Mouse (Mus musculus) lung, embryonic 16.5 days (tissue): ENCODE measurements around the gene Ndufs7. TPM values are rescaled to one million over a fixed set of nuclear protein-coding genes. Genes with fewer than 3 reads are reported as not detected.

Experiments used
- ATAC-seq: fragments of 200-750 bp; cut with Nextera tagmentation; 2 replicates; pipeline ENCODE4 v1.8.0; 2017; ENCODE audit warnings: low read depth, mild to moderate bottlenecking, moderate library complexity
- H3K27ac ChIP-seq: fragments of 300-500 bp; sonication (generic); 2 replicates; pipeline ENCODE4 v1.5.1; 2014; ENCODE audit warnings: mild to moderate bottlenecking, control low read depth, low read length
- H3K27me3 ChIP-seq: fragments of 300-500 bp; sonication (generic); 2 replicates; pipeline ENCODE4 v1.6.1; 2014; ENCODE audit warnings: low read depth, low read length, mixed read lengths; ENCODE audit not compliant: control insufficient read depth, insufficient read depth
- H3K36me3 ChIP-seq: fragments of 300-500 bp; sonication (generic); 2 replicates; pipeline ENCODE4 v1.6.1; 2014; ENCODE audit warnings: low read length; ENCODE audit not compliant: control insufficient read depth, insufficient read depth
- H3K4me1 ChIP-seq: fragments of 300-500 bp; sonication (generic); replicated peaks from 2 replicates; pipeline ENCODE4 v1.6.1; 2014; ENCODE audit warnings: low read length, mixed read lengths; ENCODE audit not compliant: control insufficient read depth, insufficient read depth
- H3K4me2 ChIP-seq: fragments of 300-500 bp; sonication (generic); 2 replicates; pipeline ENCODE4 v1.6.1; 2014; ENCODE audit warnings: low read depth, low read length, control low read depth
- H3K4me3 ChIP-seq: fragments of 300-500 bp; sonication (generic); 2 replicates; pipeline ENCODE4 v1.5.1; 2014; ENCODE audit warnings: mild to moderate bottlenecking, low read length, control low read depth
- H3K9ac ChIP-seq: fragments of 300-500 bp; sonication (generic); 2 replicates; pipeline ENCODE4 v1.6.1; 2014; ENCODE audit warnings: low read length, control low read depth
- H3K9me3 ChIP-seq: fragments of 300-500 bp; sonication (generic); 2 replicates; pipeline ENCODE4 v1.6.1; 2016; ENCODE audit warnings: low read length; ENCODE audit not compliant: control insufficient read depth
- WGBS: fragments of 180-500 bp; shearing (Covaris S2); extraction: QIAGEN DNeasy Blood & Tissue Kit; methylation state at CpG from one replicate; pipeline ENCODE4 v1.1.7; 2014; 5-methylcytosine and 5-hydroxymethylcytosine counted together
- polyA plus RNA-seq: library from polyadenylated mRNA; unstranded; fragments of >200 nt; fragmentation: Nextera tagmentation; extraction: Ambion mirVana; gene quantifications from 2 replicates; pipeline ENCODE4 v1.2.1, GENCODE M21; 2015

Ndufs7 gene
- polyA plus RNA-seq, 1 experiment from 2014 or later = 313 TPM

- no peak overlapping the region for H3K27ac ChIP-seq
- ATAC-seq = no peak
Observed at GRCm38 (mm10) chr10:80258752-80259462, 10.0 kb downstream of the Ndufs7 start.

GRCm38 (mm10) chr10:80259463-80259805 is 10.5 kb downstream of the Ndufs7 start:
- Histone ChIP-seq H3K36me3 (peaks cover 21% of the 10 kb centered on the region), H3K4me2 (peak overlapping the region; percentile 89), H3K27me3 (no peaks in the 10 kb centered on the region), H3K27ac (no peak overlapping the region), H3K9me3 (no peaks in the 10 kb centered on the region), H3K4me3 (peak overlapping the region; percentile 63), H3K9ac (peak overlapping the region; percentile 71), H3K4me1 (peaks cover 19% of the 10 kb centered on the region)
- no peak for ATAC-seq
- WGBS = 82% methylated on average over 6 of the region's 6 CpGs

More at GRCm38 (mm10) chr10:80258752-80259462, 10.0 kb downstream of the Ndufs7 start:
- no peak overlapping the region for H3K4me2 ChIP-seq
- peaks cover 25% of the 10 kb centered on the region for H3K36me3 ChIP-seq
- H3K27me3 ChIP-seq = no peaks in the 10 kb centered on the region
- H3K9ac ChIP-seq = no peak overlapping the region
- peaks cover 19% of the 10 kb centered on the region for H3K4me1 ChIP-seq
- H3K4me3 ChIP-seq = no peak overlapping the region
- WGBS = 87% methylated on average over 14 of the region's 14 CpGs
- H3K9me3 ChIP-seq = no peaks in the 10 kb centered on the region

GRCm38 (mm10) chr10:80259861-80260641 is 11.1 kb downstream of the Ndufs7 start:
- H3K4me3 ChIP-seq = peak overlapping the region; percentile 63
- no peaks in the 10 kb centered on the region for H3K27me3 ChIP-seq
- H3K27ac ChIP-seq = peak overlapping the region; percentile 71
- no peaks in the 10 kb centered on the region for H3K9me3 ChIP-seq
- WGBS = 5% methylated on average over 19 of the region's 19 CpGs
- no peak for ATAC-seq
- H3K36me3 ChIP-seq = peaks cover 15% of the 10 kb centered on the region
- H3K9ac ChIP-seq = peak overlapping the region; percentile 71
- peaks cover 19% of the 10 kb centered on the region for H3K4me1 ChIP-seq
- H3K4me2 ChIP-seq = peak overlapping the region; percentile 89

- H3K27ac ChIP-seq = peak within 1 kb of the TSS; percentile 100
- H3K27me3 ChIP-seq = no peaks in the 10 kb centered on the region
- H3K36me3 ChIP-seq = peaks cover 11% of the 10 kb centered on the region
- under 1% methylated on average over 49 of the region's 49 CpGs for WGBS
- no peaks in the 10 kb centered on the region for H3K9me3 ChIP-seq
- H3K4me3 ChIP-seq = peak within 1 kb of the TSS; percentile 63
- ATAC-seq = peak; percentile 90
- H3K9ac ChIP-seq = peak within 1 kb of the TSS; percentile 75
- H3K4me2 ChIP-seq = peak within 1 kb of the TSS; percentile 89
- H3K4me1 ChIP-seq = peaks cover 19% of the 10 kb centered on the region
Observed at GRCm38 (mm10) chr10:80260642-80261584, 12.0 kb downstream of the Ndufs7 start, which contains the start of the genes Gamt and Dazap1. TSS of gene Gamt (minus strand) at chr10:80261012. TSS of gene Dazap1 (plus strand) at chr10:80261486.

- Histone ChIP-seq H3K27ac (peak overlapping the region; percentile 100), H3K27me3 (no peaks in the 10 kb centered on the region), H3K4me2 (peak overlapping the region; percentile 89), H3K4me1 (peaks cover 25% of the 10 kb centered on the region), H3K4me3 (peak overlapping the region; percentile 63), H3K36me3 (peaks cover 9% of the 10 kb centered on the region), H3K9ac (peak overlapping the region; percentile 75), H3K9me3 (no peaks in the 10 kb centered on the region)
- under 1% methylated on average over 14 of the region's 14 CpGs for WGBS
- ATAC-seq = peak; percentile 79
Observed at GRCm38 (mm10) chr10:80261585-80261968, 12.7 kb downstream of the Ndufs7 start.

- peak overlapping the region; percentile 100 for H3K27ac ChIP-seq
- H3K9me3 ChIP-seq = no peaks in the 10 kb centered on the region
- no peak for ATAC-seq
- peak overlapping the region; percentile 75 for H3K9ac ChIP-seq
- H3K27me3 ChIP-seq = no peaks in the 10 kb centered on the region
- peak overlapping the region; percentile 89 for H3K4me2 ChIP-seq
- 67% methylated on average over 12 of the region's 12 CpGs for WGBS
- H3K4me3 ChIP-seq = peak overlapping the region; percentile 63
- peaks cover 31% of the 10 kb centered on the region for H3K4me1 ChIP-seq
- peaks cover 4% of the 10 kb centered on the region for H3K36me3 ChIP-seq
Observed at GRCm38 (mm10) chr10:80262169-80262568, 13.2 kb downstream of the Ndufs7 start.

- Histone ChIP-seq H3K27ac (no peak overlapping the region), H3K9ac (no peak overlapping the region), H3K27me3 (no peaks in the 10 kb centered on the region), H3K4me2 (no peak overlapping the region), H3K9me3 (no peaks in the 10 kb centered on the region), H3K4me3 (no peak overlapping the region), H3K4me1 (peaks cover 38% of the 10 kb centered on the region), H3K36me3 (peaks cover 4% of the 10 kb centered on the region; the same call in 1 of the 2 replicates)
- ATAC-seq = no peak
- WGBS = 89% methylated on average over 10 of the region's 10 CpGs
Observed at GRCm38 (mm10) chr10:80262776-80263365, 13.9 kb downstream of the Ndufs7 start.

- H3K27me3 ChIP-seq = no peaks in the 10 kb centered on the region
- no peaks in the 10 kb centered on the region for H3K9me3 ChIP-seq
- ATAC-seq = peak; percentile 50
- H3K4me2 ChIP-seq = peak overlapping the region; percentile 90
- H3K27ac ChIP-seq = peak overlapping the region; percentile 82
- H3K4me1 ChIP-seq = peaks cover 42% of the 10 kb centered on the region
- WGBS = 1% methylated on average over 60 of the region's 81 CpGs
- H3K9ac ChIP-seq = peak overlapping the region; percentile 100
- H3K4me3 ChIP-seq = peak overlapping the region; percentile 80
- peaks cover 4% of the 10 kb centered on the region; the same call in 1 of the 2 replicates for H3K36me3 ChIP-seq
Observed at GRCm38 (mm10) chr10:80264341-80265148, 15.6 kb downstream of the Ndufs7 start.
